Mouse (Mus musculus) cortical plate, adult 2 months (tissue): ENCODE data around the gene Cep78. TPM values are rescaled to one million over a fixed set of nuclear protein-coding genes. Genes with fewer than 3 reads are reported as not detected.

Experiments used
- H3K27ac ChIP-seq: fragments of 200-500 bp; 2 replicates; pipeline ENCODE4 v1.5.1; 2012; ENCODE audit warnings: low read length, control low read depth, inconsistent platforms; ENCODE audit not compliant: insufficient read depth
- H3K4me1 ChIP-seq: fragments of 200-500 bp; 2 replicates; pipeline ENCODE4 v1.6.1; 2011; ENCODE audit warnings: low read length; ENCODE audit not compliant: control insufficient read depth, insufficient read depth
- H3K4me3 ChIP-seq: fragments of 200-500 bp; 2 replicates; pipeline ENCODE4 v1.5.1; 2011; ENCODE audit warnings: mild to moderate bottlenecking, low read length, control low read depth; ENCODE audit not compliant: insufficient read depth
- CTCF ChIP-seq: fragments of 200-500 bp; IDR thresholded peaks from 2 replicates; pipeline ENCODE4 v1.5.1; 2011; ENCODE audit warnings: mild to moderate bottlenecking, control low read depth, low read length; ENCODE audit not compliant: insufficient read depth; ENCODE audit errors: extremely low read depth
- POLR2A ChIP-seq: fragments of 200-500 bp; IDR thresholded peaks from 2 replicates; pipeline ENCODE4 v1.6.1; 2011; ENCODE audit warnings: mild to moderate bottlenecking, low read length, control low read depth; ENCODE audit not compliant: insufficient read depth; ENCODE audit errors: extremely low read depth
- polyA plus RNA-seq: library from polyadenylated mRNA; depleted of rRNA; stranded (reverse); fragments of >200 nt; gene quantifications from 2 replicates; pipeline ENCODE4 v1.2.3, GENCODE M21; 2012; rRNA removed

Cep78 gene
- polyA plus RNA-seq, 1 experiment = 9.0 TPM

DNA sequence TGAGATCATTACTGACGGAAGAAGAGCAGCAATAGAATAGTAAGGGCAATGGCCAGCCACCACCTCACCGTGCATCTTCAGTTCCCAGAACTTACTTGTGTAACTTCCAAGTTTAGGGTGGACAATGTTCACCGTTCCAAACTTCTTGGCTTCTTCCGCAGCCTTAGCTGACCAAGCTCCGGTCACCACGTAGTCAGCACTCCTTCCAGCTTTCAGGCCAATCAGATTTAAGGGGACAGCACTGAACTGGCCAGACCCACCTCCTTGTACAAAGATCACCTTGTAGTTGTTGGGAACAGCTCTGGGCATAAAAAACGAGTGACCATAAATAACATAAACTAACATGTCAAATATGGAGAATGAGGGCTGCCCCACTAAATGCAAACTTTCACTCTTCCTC, 66.7 kb downstream of the Cep78 start:
- H3K4me1 ChIP-seq = no peaks in the 10 kb centered on the region
- H3K27ac ChIP-seq = no peak overlapping the region
- H3K4me3 ChIP-seq = no peak overlapping the region
- TF ChIP-seq POLR2A (no peak), CTCF (no peak)

DNA sequence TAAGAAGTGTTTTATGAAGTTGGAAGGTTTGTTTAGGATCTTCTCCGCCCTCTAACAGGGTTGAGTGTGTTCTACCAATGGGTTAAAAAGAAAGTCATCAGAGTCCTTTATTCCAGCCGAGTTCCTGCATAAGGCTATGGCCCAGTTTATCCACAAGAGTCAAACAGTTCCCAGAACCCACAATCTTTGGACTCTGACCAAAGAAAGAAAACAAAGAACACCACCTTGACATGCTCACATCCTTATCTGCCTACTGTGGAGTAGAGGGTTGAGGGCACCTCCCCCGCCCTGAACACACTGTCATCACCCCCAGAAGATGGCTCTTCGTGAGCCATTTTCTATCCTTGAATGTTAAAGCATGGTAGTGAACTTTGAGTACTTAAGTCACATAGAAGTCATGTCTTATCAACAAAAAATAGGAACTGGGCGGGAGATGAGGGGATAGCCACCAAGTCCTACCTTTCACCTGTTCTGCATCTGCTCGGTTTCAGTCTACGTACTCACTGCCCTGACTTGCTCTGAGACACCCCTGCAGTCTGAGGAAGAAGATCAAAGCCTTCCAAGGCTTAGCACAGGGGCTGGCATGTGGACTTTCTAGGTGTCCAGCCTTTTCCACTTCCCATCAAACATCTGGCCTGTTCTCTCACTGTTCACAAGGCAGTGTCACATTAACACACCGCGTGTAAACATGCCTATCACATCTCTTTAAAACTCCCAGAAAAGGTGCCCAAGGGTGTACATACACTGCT, 71.4 kb downstream of the Cep78 start:
- no peak overlapping the region for H3K27ac ChIP-seq
- H3K4me3 ChIP-seq = no peak overlapping the region
- TF ChIP-seq POLR2A (no peak), CTCF (no peak)
- H3K4me1 ChIP-seq = no peaks in the 10 kb centered on the region

DNA sequence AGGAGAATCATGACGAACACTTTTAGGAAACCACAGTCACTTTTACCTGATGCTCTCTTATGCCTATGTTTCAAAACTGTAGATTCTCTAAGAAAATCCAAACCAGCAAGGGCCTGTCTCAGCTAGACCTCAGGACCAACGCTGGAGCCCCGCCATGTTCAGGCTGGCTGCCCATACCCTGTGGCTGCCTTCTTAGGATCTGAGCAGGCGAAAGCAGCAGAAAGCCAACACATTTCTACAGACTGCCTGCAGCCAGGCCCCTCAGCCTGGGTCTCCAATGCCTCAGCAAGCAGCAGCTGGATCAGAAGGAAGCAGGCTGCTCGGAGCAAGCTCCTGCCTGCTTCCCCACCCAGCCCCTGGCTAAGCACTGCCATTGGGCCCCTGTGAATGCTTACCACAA, 73.3 kb downstream of the Cep78 start:
- TF ChIP-seq POLR2A = no peak
- TF ChIP-seq CTCF = no peak
- H3K4me3 ChIP-seq = no peak overlapping the region
- no peaks in the 10 kb centered on the region for H3K4me1 ChIP-seq
- H3K27ac ChIP-seq = no peak overlapping the region

DNA sequence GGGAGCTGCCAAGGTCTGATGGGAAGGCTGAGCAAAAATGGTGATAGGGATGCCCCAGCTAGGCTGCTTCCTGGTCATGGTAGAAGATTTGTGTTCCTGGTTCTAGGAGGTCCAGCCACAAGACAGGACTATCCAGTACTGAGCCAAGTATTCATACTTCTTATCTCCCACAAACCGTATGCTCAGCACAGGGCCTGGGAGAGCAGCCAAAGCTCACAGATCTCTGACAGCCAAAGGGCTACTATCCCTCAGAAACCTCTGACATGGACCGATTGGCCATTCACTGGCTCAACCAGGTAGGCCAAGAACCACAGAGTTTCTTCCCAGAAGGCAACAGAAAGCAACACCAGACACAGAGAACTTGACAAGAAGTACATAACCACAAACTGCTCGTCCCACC, 73.8 kb downstream of the Cep78 start:
- H3K27ac ChIP-seq = no peak overlapping the region
- H3K4me3 ChIP-seq = no peak overlapping the region
- TF ChIP-seq POLR2A (no peak), CTCF (no peak)
- no peaks in the 10 kb centered on the region for H3K4me1 ChIP-seq

DNA sequence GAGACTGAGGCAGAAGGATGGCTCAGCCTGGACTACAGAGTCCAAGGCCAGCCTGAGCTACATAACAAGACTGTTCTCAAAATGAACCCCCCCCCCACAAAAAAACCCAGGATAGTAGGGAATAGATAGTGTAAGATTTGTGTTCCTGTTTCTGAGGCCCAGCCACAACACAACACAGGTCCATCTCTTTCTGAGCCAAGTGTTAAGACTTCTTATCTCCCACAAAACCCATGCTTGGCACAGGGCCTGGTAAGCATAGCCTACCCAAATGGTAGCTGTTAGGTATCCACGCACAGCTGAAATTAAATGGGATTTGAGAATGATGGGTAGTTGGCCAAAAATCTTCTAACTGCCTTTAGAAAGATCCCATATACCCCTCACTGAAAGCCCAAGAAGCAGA, 74.3 kb downstream of the Cep78 start:
- H3K27ac ChIP-seq = no peak overlapping the region
- no peak overlapping the region for H3K4me3 ChIP-seq
- TF ChIP-seq POLR2A = no peak
- no peak for TF ChIP-seq CTCF
- no peaks in the 10 kb centered on the region for H3K4me1 ChIP-seq

DNA sequence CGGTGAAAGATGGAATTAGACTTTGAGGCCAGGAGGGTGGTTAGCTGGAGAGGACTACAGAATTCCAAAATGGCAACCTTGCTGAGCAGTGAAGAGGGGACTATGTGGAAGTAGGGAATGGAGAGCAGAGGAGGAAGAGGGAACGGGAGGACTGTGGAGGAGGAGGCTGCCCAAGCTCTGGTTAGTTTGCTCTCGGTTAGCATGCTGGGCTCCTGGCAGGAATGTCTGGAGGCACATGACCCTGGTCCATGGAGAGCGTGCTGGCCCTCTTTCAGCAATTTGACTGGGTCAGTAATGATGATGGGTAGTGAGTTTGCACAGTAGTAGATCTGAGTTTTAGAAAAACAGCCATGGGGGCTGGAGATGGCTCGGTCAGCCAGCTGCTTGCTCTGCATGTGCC, 76.8 kb downstream of the Cep78 start:
- Histone ChIP-seq H3K4me3 (no peak overlapping the region), H3K4me1 (no peaks in the 10 kb centered on the region), H3K27ac (no peak overlapping the region)
- no peak for TF ChIP-seq CTCF

Other genes starting within 250 kb of the Cep78 start
- gene Psat1, start 37.7 kb downstream of the Cep78 start, polyA plus RNA-seq = 114 and 125 TPM in 2 replicates
- 59.1 and 63.5 TPM in 2 replicates for gene Gnaq, start 147.8 kb upstream of the Cep78 start, polyA plus RNA-seq